Mouse (Mus musculus): ENCODE results near the gene Slc25a34. TPM values are rescaled to one million over a fixed set of nuclear protein-coding genes. Genes with fewer than 3 reads are reported as not detected.

Slc25a34 gene
- total RNA-seq, 2 experiments from 2014 or later = 3.2 TPM

DNA sequence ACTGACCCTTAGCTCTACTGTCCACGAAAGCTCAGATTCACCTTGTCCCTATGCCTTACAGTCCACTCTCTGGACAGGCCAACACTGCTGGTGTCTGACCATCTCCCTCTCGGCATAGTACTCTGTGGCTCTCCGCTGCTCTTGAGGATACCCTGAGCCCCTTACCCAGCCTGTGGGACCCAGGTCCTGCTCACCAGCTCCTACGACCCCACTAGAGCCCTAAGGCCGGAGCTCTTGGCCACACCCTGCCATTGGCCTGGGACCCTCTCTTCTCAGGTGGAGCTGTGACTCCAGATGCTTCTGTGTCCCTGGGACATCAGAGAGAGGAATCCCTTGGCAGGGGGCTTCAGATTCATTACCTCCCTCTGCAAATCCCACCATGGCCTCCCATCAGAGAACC, 18.2 kb downstream of the Slc25a34 start:
- Histone ChIP-seq H3K27ac (no peak overlapping the region), H3K4me3 (no peak overlapping the region)
- intact Hi-C loops (cut with DNase I) = no loop called here
- TF ChIP-seq CTCF (IDR thresholded peaks at IDR 0.05) = no peak
- DNase-seq (ENCODE audit: extremely low spot score in 1 of 2, low spot score in 2 of 2) = no peak

DNA sequence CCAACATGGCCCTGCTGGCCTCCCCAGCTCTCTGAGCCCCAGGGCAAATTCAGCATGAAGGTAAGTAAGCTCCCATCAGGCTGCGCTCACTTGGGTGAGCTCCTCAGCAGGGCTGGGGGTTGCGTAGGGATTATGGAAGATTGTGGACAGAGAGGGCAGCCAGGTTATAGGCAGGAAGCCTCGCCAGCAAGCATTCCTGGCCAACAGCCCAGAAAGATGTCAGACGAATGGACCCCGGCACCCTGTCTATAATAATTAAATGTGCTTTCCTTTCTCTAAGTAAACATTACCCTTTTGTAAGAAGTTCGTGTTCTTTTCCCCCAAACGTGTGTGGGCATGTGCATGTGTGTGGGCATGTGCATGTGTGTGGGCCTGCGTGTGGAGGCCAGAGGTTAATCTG, 19.1 kb downstream of the Slc25a34 start:
- Histone ChIP-seq H3K27ac (no peak overlapping the region), H3K4me3 (no peak overlapping the region)
- no peak for DNase-seq (ENCODE audit: extremely low spot score in 1 of 2, low spot score in 2 of 2)
- TF ChIP-seq CTCF (IDR thresholded peaks at IDR 0.05) = no peak
- intact Hi-C loops (cut with DNase I) = no loop called here

DNA sequence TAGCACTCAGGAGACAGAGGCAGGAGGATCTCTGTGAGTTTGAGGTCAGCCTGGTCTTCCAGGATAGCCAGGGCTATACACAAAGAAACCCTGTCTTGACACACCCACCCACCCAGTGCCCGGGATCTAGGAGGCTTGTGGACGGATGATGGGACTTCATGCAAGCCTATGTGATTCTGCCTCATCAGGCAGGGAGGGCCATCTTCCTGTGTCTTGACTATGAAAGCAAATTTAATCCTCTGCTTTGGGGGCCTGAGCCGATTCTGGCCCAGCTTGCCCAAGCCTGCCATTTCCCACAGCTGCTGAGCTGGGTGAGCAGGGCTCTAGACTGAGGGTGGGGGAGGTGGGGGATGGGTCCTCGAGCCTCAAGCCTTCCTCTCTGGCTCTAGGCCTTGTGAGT, 19.7 kb downstream of the Slc25a34 start:
- DNase-seq (ENCODE audit: extremely low spot score in 1 of 2, low spot score in 2 of 2) = no peak
- intact Hi-C loops (cut with DNase I) = no loop called here
- Histone ChIP-seq H3K27ac (no peak overlapping the region), H3K4me3 (no peak overlapping the region)
- TF ChIP-seq CTCF (IDR thresholded peaks at IDR 0.05) = no peak

DNA sequence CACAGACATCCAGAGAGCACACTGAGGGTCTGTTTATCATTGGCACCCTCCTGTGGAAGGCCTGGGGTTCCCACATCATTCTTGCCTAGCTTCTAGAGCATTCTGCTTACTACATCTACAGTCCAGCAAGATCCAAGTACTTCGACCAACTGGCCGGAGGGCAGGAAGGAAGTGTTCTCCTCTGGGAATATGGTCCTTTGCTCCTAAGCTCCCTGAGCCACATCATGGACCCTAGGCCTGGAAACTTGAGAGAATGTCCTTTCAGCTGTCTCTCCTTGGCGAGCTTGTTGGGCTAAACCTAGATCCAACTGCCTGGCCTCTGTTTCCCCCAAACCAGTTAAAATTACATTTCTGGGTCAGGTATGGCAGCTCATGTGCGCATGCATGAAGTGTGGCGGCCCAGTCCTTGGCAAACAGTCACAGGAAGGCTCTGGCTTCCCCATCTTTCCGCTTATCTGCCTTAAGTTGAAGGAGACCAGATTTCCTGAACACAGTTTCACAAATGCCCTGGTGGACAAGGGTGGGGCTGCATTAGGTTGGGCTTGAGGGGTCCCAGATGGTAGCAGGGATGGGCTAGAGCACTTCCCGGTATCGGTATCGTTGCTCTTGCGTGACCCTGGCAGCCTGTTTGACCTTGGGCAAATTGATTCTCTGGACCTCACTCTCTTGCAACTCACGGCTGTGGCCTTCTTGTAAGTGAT, 20.9 kb downstream of the Slc25a34 start:
- no peak overlapping the region for H3K27ac ChIP-seq
- H3K4me3 ChIP-seq = no peak overlapping the region
- intact Hi-C loops (cut with DNase I) = no loop called here
- no peak for TF ChIP-seq CTCF (IDR thresholded peaks at IDR 0.05)
- no peak for DNase-seq (ENCODE audit: extremely low spot score in 1 of 2, low spot score in 2 of 2)

DNA sequence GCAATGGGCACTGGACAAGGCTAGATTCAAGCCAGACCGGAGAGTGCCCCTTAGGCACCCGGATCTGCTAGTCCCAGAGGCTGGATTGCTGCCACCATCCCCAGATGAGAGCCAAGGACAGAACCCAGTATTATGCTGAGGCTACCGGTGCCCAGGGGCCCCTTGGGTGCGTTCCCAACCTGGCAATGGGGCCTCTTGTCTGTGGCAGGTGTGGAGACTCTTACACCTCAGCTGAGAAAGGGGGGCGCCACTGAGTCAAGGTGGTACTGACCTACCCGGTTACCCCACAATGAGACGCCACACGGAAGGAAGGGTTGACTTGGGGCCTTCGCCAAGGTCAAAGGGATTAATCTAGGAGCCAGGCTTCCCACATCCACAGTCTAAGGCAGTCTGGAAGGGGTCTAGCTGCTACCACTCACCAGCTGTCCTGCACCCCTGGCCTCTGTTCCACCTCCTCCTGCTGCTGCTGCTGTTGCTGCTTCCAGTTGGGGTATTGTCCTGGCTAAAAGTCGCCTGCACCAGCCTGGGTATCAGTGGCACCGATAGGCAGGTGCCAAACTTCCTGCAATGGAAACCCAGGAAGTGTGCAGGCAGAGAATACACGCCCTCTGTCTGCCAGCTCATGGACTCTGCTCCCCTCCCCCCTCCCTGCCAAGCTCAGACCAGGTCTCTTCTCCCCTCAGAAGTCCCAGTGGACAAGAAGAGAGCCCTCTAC, 22.3 kb downstream of the Slc25a34 start:
- intact Hi-C loops (cut with DNase I) = no loop called here
- DNase-seq (ENCODE audit: extremely low spot score in 1 of 2, low spot score in 2 of 2) = no peak
- H3K27ac ChIP-seq = no peak overlapping the region
- H3K4me3 ChIP-seq = no peak overlapping the region
- no peak for TF ChIP-seq CTCF (IDR thresholded peaks at IDR 0.05)

DNA sequence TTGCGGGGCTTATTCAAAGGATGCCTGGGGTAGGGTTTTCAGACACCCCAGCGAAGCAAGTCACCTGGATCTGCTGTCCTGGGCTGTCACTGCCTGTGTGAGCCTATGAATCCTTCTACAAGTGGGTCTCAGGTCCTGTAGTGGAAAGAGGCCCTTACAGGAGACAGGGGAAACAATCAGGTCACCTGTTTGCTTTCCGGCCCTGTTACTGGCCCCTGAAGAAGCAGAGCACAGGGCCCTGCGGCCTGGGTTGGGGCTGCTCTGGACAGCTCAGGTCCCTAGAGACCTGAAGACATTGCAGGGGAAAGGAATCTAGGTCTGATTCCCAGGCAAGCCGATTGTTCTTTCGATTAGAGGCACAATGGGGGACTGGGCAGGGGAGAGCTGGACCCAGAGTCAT, 23.3 kb downstream of the Slc25a34 start:
- no peak for TF ChIP-seq CTCF (IDR thresholded peaks at IDR 0.05)
- intact Hi-C loops (cut with DNase I) = no loop called here
- Histone ChIP-seq H3K27ac (no peak overlapping the region), H3K4me3 (no peak overlapping the region)
- no peak for DNase-seq (ENCODE audit: extremely low spot score in 1 of 2, low spot score in 2 of 2)

DNA sequence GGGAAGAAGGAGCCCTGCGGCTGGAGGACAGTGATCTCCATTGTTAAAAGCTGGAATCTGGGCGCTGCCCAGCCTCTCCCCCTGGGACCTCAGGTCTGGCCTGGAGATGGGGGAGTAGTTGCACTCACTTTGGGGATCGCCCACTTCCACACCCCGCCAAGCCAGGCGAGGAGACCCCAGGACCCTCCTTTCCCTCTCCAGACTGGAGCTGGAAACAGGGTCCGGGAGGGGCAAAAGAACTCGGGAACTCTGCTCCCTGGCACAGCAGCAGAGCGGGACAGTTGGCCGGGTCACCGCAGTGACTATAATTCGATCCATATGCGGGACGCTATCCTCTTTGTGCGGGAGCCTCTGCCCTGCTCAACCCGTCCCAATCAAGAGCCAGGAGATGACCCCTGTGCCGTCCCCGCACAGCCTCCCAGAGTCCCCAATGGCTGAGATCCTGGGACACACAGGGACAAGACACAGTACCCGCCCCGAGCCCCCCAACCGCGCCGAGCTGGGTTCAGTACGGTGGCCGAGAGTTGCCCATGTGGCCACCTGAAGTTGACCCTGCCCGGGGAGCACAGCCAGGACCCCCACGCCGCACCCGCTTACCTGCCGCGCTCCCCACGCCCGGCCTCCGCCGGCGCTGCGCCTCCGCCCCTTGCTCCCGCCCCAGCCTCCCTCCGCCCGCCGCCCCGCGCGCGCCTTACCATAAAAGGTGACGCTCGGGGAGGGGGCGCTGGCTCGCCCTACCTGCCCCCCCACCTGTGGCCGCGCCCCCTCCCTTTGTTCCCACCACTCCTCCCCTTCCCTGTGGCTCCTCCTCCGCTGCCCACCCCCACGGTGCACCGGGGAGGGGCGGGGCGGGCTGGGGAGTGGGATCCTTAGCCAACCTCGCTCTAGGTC, 24.1 kb downstream of the Slc25a34 start:
- intact Hi-C loops (cut with DNase I) = no loop called here
- no peak overlapping the region for H3K27ac ChIP-seq
- peak overlapping the region; percentile 43 for H3K4me3 ChIP-seq
- DNase-seq (ENCODE audit: extremely low spot score in 1 of 2, low spot score in 2 of 2) = no peak
- no peak for TF ChIP-seq CTCF (IDR thresholded peaks at IDR 0.05)

DNA sequence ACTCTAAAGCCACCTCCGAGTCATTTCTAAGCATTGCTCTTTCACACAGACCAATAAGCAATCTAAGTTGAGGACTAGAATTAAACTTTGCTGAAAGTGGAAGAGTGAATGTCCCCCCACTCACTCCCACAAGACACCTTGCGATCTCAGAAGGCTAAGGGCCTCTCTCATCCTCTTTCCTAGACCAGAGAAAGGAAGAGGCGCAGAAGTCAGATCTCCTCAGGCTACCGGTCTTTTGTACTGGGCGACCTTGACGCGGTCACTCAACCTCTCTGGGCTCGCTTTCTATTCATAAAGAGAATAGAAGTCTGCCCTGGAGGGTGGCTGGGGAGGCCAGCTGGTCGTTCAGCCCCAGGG, 24.7 kb downstream of the Slc25a34 start:
- no peak overlapping the region for H3K27ac ChIP-seq
- TF ChIP-seq CTCF (IDR thresholded peaks at IDR 0.05) = no peak
- no peak for DNase-seq (ENCODE audit: extremely low spot score in 1 of 2, low spot score in 2 of 2)
- peak overlapping the region; percentile 43 for H3K4me3 ChIP-seq
- intact Hi-C loops (cut with DNase I) = no loop called here

DNA sequence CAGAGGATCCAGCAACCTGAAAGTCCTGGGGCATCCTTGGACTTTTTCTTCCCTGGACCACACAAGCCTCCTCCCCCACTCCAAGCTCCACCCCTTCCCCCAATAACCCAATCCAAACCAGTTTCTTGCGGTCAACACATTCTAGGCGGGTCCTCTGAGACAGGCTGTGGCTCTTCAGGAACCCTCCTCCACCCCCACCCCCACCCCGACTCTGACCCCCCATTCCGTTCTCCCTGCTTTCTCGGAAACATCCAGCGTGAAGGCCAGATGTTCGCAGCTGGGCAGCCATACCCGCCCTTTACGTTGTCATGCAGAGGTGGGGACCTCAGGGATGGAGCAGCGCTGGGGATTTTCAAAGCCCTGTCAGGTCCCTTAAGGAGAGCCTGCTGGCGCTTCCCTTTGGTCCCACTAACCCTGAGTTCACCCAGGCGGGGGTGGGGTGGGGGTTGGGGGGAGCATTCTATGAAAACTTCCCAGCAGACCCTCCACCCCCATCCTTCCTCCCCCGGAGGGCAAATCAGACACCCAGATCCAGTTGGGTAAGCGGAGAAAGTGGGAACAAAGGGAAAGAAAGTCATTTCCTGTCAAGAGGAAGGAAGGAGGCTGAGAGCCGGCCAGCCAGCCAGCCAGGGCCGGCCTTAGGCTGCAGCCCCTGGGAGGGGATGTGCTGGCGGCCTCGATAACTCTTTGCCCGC, 25.3 kb downstream of the Slc25a34 start:
- TF ChIP-seq CTCF (IDR thresholded peaks at IDR 0.05) = no peak
- H3K4me3 ChIP-seq = no peak overlapping the region
- H3K27ac ChIP-seq = no peak overlapping the region
- intact Hi-C loops (cut with DNase I) = no loop called here
- no peak for DNase-seq (ENCODE audit: extremely low spot score in 1 of 2, low spot score in 2 of 2)

DNA sequence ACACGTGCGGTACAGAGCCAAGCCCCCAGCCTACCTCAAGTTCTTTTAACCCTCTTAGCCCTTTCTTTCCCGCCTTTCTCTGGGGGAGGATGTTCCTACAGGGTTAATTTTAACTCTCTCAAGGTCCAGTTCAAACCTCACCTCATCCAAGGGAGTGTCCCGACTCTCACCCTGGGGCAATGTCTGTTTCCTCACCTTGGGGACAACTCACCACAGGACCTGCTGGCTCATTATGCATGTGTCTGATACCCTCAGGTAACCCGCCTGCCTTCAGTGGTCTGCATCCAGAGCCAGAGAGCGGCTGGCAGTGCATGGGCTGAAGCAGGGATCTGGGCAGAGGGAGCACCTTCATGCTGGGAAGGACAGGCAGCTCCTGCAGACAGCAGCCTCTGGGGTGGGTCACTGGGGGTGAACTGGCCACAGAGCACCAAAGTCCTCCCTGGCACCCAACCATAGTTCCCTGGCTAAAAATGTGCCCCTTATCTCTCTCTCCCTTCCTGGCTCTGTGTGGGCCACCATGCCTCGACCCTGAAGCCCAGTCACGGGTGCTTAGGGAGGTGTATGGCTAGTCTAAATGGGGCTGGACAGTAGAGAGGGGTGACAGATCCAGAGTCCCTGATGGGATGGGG, 26.8 kb downstream of the Slc25a34 start:
- TF ChIP-seq CTCF (IDR thresholded peaks at IDR 0.05) = no peak
- DNase-seq (ENCODE audit: extremely low spot score in 1 of 2, low spot score in 2 of 2) = no peak
- Histone ChIP-seq H3K4me3 (no peak overlapping the region), H3K27ac (no peak overlapping the region)
- intact Hi-C loops (cut with DNase I) = no loop called here

DNA sequence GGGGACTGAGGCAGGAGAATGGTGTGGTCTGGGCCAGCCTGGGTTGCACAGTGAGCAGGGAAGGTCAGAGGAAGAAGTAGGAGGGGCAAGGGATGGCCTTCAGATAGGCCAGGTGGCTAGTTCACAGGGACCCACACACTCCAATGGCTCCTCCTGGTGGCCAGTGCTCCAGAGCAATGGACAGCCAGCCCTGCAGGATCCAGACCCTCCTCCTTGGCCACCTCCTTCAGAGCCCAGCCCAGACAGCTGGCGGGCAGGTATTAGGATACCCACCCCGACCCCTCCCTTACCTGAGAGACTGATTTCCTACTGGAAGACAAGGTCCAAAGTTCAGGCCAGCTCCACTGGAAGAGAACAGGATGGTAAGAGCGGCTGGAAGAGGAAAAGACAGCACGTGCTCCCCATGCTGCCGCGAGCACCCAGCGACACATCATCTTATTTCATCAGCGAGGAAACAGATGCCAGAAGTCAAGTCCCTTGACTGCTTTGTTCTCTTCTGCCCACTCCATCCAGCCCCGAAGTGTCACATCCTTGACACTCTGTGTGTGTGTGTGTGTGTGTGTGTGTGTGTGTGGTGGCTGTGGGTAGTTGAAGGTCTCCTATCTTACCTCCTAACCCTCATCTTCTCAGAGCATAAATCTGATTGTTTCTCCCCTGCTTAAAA, 27.9 kb downstream of the Slc25a34 start:
- TF ChIP-seq CTCF (IDR thresholded peaks at IDR 0.05) = peak; percentile 12
- intact Hi-C loops (cut with DNase I) = no loop called here

More for the DNA sequence above, 27.9 kb downstream of the Slc25a34 start:
- Histone ChIP-seq H3K27ac (no peak overlapping the region), H3K4me3 (no peak overlapping the region)
- no peak for DNase-seq (ENCODE audit: extremely low spot score in 1 of 2, low spot score in 2 of 2)
